8 mouse cellular contexts compared by ENCODE assay signal in the genomic region with DNA sequence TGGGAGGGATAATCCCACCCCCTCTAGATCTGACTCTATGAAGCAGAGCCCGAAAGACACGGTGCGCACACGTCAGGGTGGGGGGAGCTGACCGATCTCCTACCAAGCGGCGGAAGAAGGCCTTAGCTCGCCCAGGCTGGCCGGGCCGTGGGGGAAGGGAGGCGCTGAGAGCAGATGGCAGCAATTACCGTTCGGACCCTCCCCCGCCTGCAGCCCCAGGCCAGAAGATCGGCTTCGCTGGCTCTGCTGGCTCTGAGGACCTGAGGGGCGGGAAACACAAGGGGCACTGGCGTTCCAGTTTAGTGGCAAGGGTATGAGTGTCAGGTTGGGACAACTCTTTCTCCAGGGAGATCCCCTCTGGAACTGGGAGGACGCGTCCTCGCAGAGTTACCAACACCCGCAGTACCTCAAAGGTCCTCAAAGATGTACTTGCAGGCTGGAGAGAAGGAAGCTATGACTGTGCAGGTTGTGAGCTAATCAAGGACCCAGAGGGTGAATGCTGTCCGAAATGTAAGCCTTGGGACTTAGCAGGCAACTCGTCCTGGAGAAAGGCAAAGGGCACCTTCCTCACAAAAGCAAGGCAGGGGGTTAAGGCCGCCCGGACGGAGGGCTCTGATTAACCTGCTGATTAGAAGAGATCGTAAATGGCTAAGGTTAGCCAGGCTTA. TPM values are rescaled to one million over a fixed set of nuclear protein-coding genes. Genes with fewer than 3 reads are reported as not detected.
A peak's percentile ranks its signal among the peaks of the same experiment; 100 is the strongest.
DNase-seq lines count a peak whose midpoint lies in the region; ATAC-seq lines count a peak whose summit lies in the region.

No protein-coding gene starts in this region.

- no peaks in the 10 kb centered on the region for H3K9me3 ChIP-seq in intestine, embryonic 16.5 days (ENCODE audit: control insufficient read depth, low read length)
- H3K9me3 ChIP-seq in neural tube, embryonic 11.5 days (ENCODE audit: control insufficient read depth, low read length): no peaks in the 10 kb centered on the region

- H3K4me2 ChIP-seq in intestine, embryonic 16.5 days (ENCODE audit: low read depth, low read length): peak overlapping the region; percentile 35
- H3K4me2 ChIP-seq in neural tube, embryonic 11.5 days (ENCODE audit: low read depth): peak overlapping the region; percentile 32

- WGBS in intestine, embryonic 16.5 days: 16% methylated on average over 28 of the region's 28 CpGs
- WGBS in neural tube, embryonic 11.5 days: 2% methylated on average over 28 of the region's 28 CpGs

- intact Hi-C loops in left cerebral cortex, postnatal 25 days (cut with DNase I): no loop called here

- H3K27me3 ChIP-seq in intestine, embryonic 16.5 days (replicated peaks; ENCODE audit: control insufficient read depth, insufficient read depth, low read length): no peaks in the 10 kb centered on the region; the same call in 1 of the 2 replicates
- peaks cover 3% of the 10 kb centered on the region; the same call in 1 of the 2 replicates for H3K27me3 ChIP-seq in neural tube, embryonic 11.5 days (ENCODE audit: control insufficient read depth, insufficient read depth, low read length)

- no peak overlapping the region for H3K27ac ChIP-seq in intestine, embryonic 16.5 days (ENCODE audit: low read length)
- H3K27ac ChIP-seq in neural tube, embryonic 11.5 days (ENCODE audit: low read depth, low read length): peak overlapping the region; percentile 67

- H3K4me1 ChIP-seq in intestine, embryonic 16.5 days (ENCODE audit: control insufficient read depth, insufficient read depth, low read length): peaks cover 13% of the 10 kb centered on the region; the same call in 1 of the 2 replicates
- peaks cover 33% of the 10 kb centered on the region for H3K4me1 ChIP-seq in neural tube, embryonic 11.5 days (ENCODE audit: control insufficient read depth, insufficient read depth, low read length)

- peak; percentile 56 for DNase-seq in adrenal gland, postnatal 10 days
- no peak for DNase-seq in adrenal gland, adult 8-10 months
- DNase-seq in lung, postnatal 10 days: peak; percentile 54
- DNase-seq in lung, postnatal 14 days: no peak
- peak; percentile 88 for DNase-seq in neural tube, embryonic 11.5 days (ENCODE audit: low spot score)
- DNase-seq in left cerebral cortex, postnatal 25 days (ENCODE audit: low spot score in 2 of 2): no peak
- no peak for DNase-seq in thymus, postnatal 25 days

- no peaks in the 10 kb centered on the region for H3K36me3 ChIP-seq in intestine, embryonic 16.5 days (ENCODE audit: control insufficient read depth, insufficient read depth, low read length)
- no peaks in the 10 kb centered on the region for H3K36me3 ChIP-seq in neural tube, embryonic 11.5 days (ENCODE audit: control insufficient read depth, insufficient read depth, low read length)

- H3K4me3 ChIP-seq in intestine, embryonic 16.5 days (ENCODE audit: low read length): no peak overlapping the region
- no peak overlapping the region for H3K4me3 ChIP-seq in neural tube, embryonic 11.5 days (ENCODE audit: low read depth, low read length)

- ATAC-seq in intestine, embryonic 16.5 days: peak; percentile 52
- peak; percentile 33 for ATAC-seq in neural tube, embryonic 11.5 days (ENCODE audit: insufficient read depth, low FRiP score, low TSS enrichment)

- peak overlapping the region; percentile 54 for H3K9ac ChIP-seq in intestine, embryonic 16.5 days (ENCODE audit: low read depth, low read length)
- peak overlapping the region; percentile 29 for H3K9ac ChIP-seq in neural tube, embryonic 11.5 days (ENCODE audit: low read length)

RNA-seq across cellular contexts. Expression of gene Ankrd33, which starts 17.4 kb away (rescaled TPM):
- under 1 TPM; 0.24 to 0.33 TPM for total RNA-seq in adrenal gland, postnatal 10 days (2021)
- 1 to 10 TPM in 1 of 4 experiments, under 1 TPM in 3; 0.75 to 1.1 (median 0.79) TPM for total RNA-seq in adrenal gland, adult 8-10 months (2022)
- polyA plus RNA-seq in intestine, embryonic 16.5 days (2015; fragmentation: Nextera tagmentation; extraction: Ambion mirVana): not detected in 2 replicates
- not detected in 2 replicates for polyA plus RNA-seq in neural tube, embryonic 11.5 days (2014; fragmentation: Nextera tagmentation; extraction: Ambion mirVana)
- not detected for total RNA-seq in left cerebral cortex, postnatal 25 days (2021)

RNA-seq across cellular contexts. Expression of gene Fignl2, which starts 19.8 kb away (rescaled TPM):
- total RNA-seq in adrenal gland, postnatal 10 days (2021): 10 to 100 TPM in 1 of 2 experiments, 1 to 10 TPM in 1; 8.4 to 11.0 TPM
- total RNA-seq in adrenal gland, adult 8-10 months (2022): 1 to 10 TPM; 6.4 to 9.1 (median 7.4) TPM
- 0.12 TPM in 2 replicates for polyA plus RNA-seq in intestine, embryonic 16.5 days (2015; fragmentation: Nextera tagmentation; extraction: Ambion mirVana)
- polyA plus RNA-seq in neural tube, embryonic 11.5 days (2014; fragmentation: Nextera tagmentation; extraction: Ambion mirVana): 1.6 and 1.7 TPM in 2 replicates
- 1 to 10 TPM; 1.5 to 1.8 TPM for total RNA-seq in left cerebral cortex, postnatal 25 days (2021)

RNA-seq across cellular contexts. Expression of gene Acvrl1, which starts 30.2 kb away (rescaled TPM):
- 10 to 100 TPM; 19.5 to 19.8 TPM for total RNA-seq in adrenal gland, postnatal 10 days (2021)
- total RNA-seq in adrenal gland, adult 8-10 months (2022): 10 to 100 TPM; 14.5 to 24.7 (median 21.5) TPM
- polyA plus RNA-seq in intestine, embryonic 16.5 days (2015; fragmentation: Nextera tagmentation; extraction: Ambion mirVana): 31.2 and 31.9 TPM in 2 replicates
- polyA plus RNA-seq in neural tube, embryonic 11.5 days (2014; fragmentation: Nextera tagmentation; extraction: Ambion mirVana): 5.1 and 5.2 TPM in 2 replicates
- total RNA-seq in left cerebral cortex, postnatal 25 days (2021): 10 to 100 TPM; 12.3 to 12.5 TPM

RNA-seq across cellular contexts. Expression of gene Gm47841, which starts 50.9 kb away (rescaled TPM):
- total RNA-seq in adrenal gland, postnatal 10 days (2021): under 1 TPM in 1 of 2 experiments, not detected in 1; 0.33 TPM
- total RNA-seq in adrenal gland, adult 8-10 months (2022): under 1 TPM in 1 of 4 experiments, not detected in 3; 0.38 TPM
- not detected in 2 replicates for polyA plus RNA-seq in intestine, embryonic 16.5 days (2015; fragmentation: Nextera tagmentation; extraction: Ambion mirVana)
- not detected in 2 replicates for polyA plus RNA-seq in neural tube, embryonic 11.5 days (2014; fragmentation: Nextera tagmentation; extraction: Ambion mirVana)
- not detected for total RNA-seq in left cerebral cortex, postnatal 25 days (2021)

Comparison
In these comparisons a context has a peak if more than half of its experiments do, and no peak if none do; other contexts are left out.
1. DNase-seq: peak in adrenal gland, postnatal 10 days (single experiment), lung, postnatal 10 days (single experiment) and neural tube, embryonic 11.5 days (single experiment); none in adrenal gland, adult 8-10 months (single experiment), lung, postnatal 14 days (single experiment), left cerebral cortex, postnatal 25 days (0 of 2) and thymus, postnatal 25 days (single experiment).